Mouse (Mus musculus): ENCODE measurements at regions not wholly inside any gene's neighbourhood (a gene's known extent, or its start where the extent isn't known, plus 50 kb on each side); places are given as distances from the start of the nearest gene placed in this dataset.

- TF ChIP-seq CTCF (IDR thresholded peaks at IDR 0.05; ENCODE audit: control insufficient read depth, insufficient read depth, insufficient replicate concordance, low read depth, low read length), result no peak
- TF ChIP-seq POLR2A (IDR thresholded peaks at IDR 0.05; ENCODE audit: control insufficient read depth, low read depth, low read length), result no peak
Observed at GRCm38 (mm10) chr12:21480226-21480625, 62.8 kb upstream of the Ywhaq start.

Data from testis, adult 2 months (tissue).